Mouse (Mus musculus): ENCODE measurements at regions not wholly inside any gene's neighbourhood (a gene's known extent, or its start where the extent isn't known, plus 50 kb on each side); places are given as distances from the start of the nearest gene placed in this dataset.

- DNase-seq (ENCODE audit: low spot score), result no peak
These were observed 1944.6 kb upstream of the Lrrc6 start for GRCm38 (mm10) chr15:68445341-68445740.

DNA sequence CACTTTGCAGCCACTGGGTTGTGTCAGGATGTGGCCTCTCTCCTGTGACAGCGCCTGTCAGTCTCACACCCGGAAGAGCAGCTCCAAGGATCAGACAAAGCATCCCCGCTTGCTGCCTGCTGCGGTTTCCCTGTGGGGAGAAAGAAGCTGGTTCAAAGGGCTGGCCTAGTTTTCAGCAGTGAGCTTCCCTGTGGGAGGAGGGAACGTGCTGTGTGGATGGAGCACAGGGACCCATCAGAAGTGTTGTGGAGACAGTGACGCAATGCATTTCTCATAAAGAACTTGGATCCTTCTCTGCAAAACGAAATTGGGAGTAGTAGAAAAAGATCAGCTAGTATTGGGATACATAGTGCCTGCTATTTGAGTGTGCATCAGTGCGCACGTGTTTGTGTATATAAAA, 1939.9 kb upstream of the Lrrc6 start:
- no peak for DNase-seq (ENCODE audit: low spot score)

- no peak for DNase-seq (ENCODE audit: low spot score)
These were observed 1935.3 kb upstream of the Lrrc6 start for GRCm38 (mm10) chr15:68435961-68436360.

GRCm38 (mm10) chr15:68431251-68431650, 1930.5 kb upstream of the Lrrc6 start:
- DNase-seq (ENCODE audit: low spot score), result no peak

DNA sequence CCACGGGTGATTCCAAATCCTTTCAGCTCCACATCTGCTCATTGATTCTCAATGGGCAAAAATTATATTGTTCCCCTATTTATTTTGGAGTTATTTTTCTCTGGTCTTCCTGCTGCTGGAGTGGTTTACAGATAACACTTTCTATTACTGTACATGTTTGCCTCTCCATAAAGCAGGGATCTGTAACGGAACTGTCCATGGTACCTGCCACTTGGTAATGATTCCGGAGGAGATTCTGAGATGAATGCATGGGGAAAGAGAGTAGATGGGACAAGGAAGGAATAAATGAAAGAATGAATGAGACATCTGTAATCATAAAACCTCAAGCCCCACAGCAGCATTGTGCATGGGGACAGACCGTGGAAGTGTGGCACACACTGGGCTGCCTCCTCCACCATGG, 1929.8 kb upstream of the Lrrc6 start:
- no peak for DNase-seq (ENCODE audit: low spot score)

DNA sequence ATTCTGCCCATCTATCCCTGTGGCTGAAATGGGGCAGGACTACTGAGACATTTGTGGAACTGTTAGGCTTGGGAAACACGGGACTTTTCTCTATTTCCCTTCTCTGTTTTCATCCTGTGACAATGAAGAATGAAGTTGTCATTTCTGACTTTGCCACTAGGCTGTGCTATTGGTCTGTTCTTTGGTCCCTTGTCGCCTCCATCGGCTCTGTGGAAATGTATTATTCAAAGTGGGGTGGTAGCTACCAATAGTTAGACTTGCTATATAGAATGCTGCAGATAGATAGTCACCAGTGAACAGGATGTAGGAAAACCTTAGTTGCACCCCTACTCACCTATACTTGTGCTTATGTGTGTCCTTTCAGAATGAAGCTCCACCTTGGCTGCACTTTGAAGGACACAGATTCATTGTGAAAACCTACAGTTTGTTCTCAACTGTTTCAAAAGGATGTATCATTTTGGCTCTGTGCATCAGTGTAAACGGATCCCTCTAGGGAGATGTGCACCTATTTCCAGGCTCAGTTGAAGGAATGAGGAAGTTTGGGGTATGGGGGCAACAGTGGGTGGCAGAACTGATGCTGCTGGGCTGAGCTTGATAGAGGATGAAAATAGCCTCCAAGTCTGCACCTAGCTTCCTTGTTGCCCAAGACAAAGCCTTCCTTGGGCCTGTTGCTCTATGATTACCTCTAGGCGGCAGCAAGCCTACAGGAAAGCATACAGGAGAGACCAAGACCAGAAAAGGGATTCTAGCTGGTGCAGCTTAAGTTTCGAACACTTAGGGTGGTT, 1927.9 kb upstream of the Lrrc6 start:
- no peak for DNase-seq (ENCODE audit: low spot score)

DNA sequence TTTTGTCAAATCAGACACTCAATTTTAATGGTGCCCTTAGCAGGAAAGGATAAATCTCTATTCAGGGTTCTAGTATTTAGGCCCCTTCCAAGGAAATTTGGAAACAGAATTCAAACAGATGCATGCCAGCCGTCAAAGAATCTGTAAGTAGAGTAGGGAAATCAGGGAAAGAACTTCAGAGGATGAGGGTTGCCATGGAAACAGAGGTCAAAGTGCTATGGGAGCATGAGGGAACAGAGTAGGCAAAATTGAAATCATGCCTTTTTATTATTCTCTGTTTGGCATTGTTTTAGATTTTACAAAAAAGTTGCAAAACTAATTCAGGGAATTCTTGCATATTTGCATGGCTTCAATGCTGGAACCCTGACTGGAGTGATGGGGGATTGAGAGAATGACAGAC, 1916.4 kb upstream of the Lrrc6 start:
- no peak for DNase-seq (ENCODE audit: low spot score)

DNA sequence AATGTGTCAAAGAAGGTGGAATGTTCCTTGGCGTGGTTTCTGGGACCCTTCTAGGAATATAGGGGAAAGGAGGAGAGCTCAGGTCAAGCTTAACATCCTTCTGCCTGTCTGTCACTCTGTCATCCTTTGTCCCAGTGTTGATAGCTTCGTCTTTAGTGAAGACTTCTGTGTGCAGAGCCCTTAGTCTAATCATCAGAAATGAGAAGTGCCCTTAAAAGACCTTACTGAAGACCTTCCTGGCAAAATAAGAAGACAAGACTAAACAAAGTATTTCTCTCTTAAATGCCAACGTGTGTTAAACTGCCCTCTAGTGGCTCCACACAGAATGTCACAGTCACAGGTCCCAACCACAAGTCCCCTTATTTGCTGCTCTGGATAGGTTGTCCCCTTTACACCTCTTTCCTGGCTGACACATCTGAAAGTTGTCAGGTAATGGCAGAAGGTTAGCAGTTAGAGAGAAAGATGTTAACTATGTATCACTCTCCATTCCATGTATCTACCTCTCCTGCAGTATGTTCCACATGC, 1914.8 kb upstream of the Lrrc6 start:
- DNase-seq (ENCODE audit: low spot score), result no peak

DNA sequence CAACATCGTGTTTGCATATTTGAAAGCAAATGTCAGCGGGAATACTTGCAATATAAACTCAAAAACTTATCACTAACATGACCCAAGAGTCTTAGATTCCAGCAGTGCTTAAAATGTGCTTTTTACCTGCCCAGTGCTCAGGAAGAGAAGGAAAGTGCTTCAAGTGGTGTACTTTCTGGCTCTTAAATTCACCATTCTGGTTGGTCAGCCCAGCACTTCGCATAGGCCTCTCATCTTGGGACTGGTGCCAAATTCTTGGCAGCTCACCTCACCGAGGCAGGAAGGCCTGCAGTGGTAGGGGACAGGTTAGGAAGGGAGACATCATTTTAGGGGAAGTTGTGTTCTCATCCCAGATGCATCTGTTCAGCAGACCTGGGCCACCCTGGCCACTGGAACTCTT, 1913.3 kb upstream of the Lrrc6 start:
- DNase-seq (ENCODE audit: low spot score), result no peak

- no peak for DNase-seq (ENCODE audit: low spot score)
These were observed 1912.0 kb upstream of the Lrrc6 start for GRCm38 (mm10) chr15:68412697-68413096.

GRCm38 (mm10) chr15:68412156-68412555, 1911.4 kb upstream of the Lrrc6 start:
- no peak for DNase-seq (ENCODE audit: low spot score)

DNA sequence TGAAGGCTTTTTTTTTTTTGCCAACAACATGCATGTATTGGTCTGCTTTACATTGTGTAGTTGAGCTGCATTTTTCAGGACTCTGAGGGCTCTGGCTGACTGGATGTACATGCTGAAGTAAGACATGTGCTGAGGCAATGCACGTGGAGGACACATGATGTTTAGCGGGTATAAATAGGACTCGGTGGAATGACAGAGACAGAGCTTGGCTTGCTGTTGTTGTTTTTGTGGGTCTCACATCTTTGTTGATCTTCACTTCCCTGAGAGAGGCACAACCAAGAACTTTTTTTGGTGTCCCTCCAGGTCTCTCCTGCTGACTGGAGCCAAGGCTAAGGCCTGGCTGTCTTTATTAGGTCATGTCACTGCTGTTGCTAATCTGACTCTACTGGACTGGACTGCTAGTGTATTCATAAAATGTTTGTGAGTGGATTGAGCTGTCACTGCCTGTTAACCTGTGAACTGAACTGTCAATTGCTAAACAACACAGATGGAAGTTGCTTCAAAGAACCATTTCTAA, 1902.9 kb upstream of the Lrrc6 start:
- DNase-seq (ENCODE audit: low spot score), result no peak

GRCm38 (mm10) chr15:68401726-68402125, 1901.0 kb upstream of the Lrrc6 start:
- no peak for DNase-seq (ENCODE audit: low spot score)

GRCm38 (mm10) chr15:68401006-68401405, 1900.3 kb upstream of the Lrrc6 start:
- DNase-seq (ENCODE audit: low spot score), result no peak

GRCm38 (mm10) chr15:68396566-68396965, 1895.9 kb upstream of the Lrrc6 start:
- DNase-seq (ENCODE audit: low spot score), result no peak

- no peak for DNase-seq (ENCODE audit: low spot score)
These were observed 1894.0 kb upstream of the Lrrc6 start for GRCm38 (mm10) chr15:68394749-68395148.

GRCm38 (mm10) chr15:68394157-68394556, 1893.4 kb upstream of the Lrrc6 start:
- DNase-seq (ENCODE audit: low spot score), result no peak

- DNase-seq (ENCODE audit: low spot score), result no peak
These were observed 1891.0 kb upstream of the Lrrc6 start for GRCm38 (mm10) chr15:68391737-68392136.

GRCm38 (mm10) chr15:68389855-68390254, 1889.1 kb upstream of the Lrrc6 start:
- DNase-seq (ENCODE audit: low spot score), result no peak

DNA sequence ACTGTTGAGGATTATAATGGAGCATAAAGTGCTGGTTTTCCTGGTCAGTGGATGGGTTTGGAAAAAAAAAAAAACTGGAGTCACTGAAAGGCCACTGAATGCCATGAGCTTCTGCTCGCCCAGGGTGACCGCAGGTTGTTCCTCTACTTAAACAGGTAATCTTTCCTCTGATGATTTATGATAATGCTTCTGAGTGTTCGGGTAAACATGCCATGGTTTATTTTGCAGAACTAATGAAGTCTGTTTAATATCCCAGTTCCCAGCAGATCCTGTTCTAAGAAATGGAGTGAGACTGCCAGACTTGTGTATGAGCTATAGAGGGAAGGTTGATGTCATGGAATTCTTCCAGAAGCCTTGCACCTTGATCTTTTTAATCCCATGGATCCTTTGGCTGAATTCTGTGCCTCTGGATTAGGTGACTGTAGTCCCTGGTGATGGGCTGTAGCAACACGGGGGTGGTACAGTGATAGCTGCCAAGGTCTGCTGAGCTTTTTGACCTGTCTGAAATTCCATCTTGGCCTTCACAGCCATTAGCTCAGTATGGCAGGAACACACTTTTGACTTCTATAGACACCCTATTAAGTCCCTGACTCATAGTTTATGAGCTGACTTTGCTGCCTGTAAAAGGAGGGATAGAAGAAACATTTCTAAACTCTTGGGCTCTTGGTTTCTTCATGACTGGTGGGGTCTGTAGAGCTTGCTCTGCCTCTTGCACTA, 1886.8 kb upstream of the Lrrc6 start:
- no peak for DNase-seq (ENCODE audit: low spot score)

DNA sequence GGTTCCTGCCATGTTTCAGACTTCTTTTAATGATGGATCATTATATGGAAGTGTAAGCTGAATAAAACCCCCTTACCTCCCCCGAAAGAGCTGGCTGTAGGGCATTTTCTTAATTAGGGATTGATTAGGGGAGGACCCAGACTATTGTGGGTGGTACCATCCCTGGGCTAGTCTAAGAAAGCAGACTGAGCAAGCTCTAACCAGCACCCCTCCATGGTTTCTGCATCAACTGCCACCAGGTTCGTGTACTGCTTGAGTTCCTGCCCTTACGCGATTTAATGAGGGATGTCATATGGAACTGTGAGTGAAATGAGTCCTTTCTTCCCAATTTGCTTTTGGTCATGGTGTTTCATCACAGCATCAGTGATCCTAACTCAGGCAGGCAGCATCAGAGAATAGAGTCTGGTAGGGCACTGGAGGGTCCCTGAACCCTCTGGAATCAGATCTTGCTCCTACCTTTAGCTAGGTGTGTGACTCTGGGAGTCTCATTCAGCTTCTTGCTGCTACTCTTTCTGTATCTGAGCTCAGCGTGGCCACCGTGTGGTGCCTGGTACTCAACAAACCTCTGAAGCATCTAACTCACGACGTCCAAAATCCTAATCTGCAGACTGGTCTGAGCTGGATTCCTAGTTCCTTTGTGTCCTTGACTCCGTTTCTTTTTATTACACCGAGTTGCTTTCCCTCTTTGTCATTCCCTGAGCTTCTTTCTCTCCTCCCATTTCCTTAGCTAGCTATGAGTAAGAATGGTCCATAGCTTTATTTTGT, 1884.0 kb upstream of the Lrrc6 start:
- no peak for DNase-seq (ENCODE audit: low spot score)

DNA sequence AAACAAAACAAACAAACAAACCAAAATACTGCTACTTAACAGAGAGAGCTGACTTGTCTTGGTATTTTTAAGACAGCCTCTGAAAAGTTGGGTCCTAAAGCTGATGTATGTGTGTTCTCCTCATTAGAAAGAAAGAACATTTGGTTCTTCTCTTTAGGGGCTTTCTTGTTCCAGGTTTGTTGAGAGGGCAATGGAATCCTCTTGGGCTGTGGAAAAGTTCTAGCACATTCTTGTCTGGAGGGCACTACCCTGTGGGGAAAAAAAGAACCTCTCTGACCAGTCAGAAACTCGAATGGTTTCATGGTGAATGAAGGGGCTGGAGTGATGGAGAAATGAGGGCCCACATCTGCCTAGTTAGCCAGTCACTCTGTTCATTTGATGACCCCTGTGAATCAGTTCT, 1874.5 kb upstream of the Lrrc6 start:
- DNase-seq (ENCODE audit: low spot score), result no peak
